Mouse (Mus musculus) cerebellum, postnatal 25 days (tissue): ENCODE data around the gene Polh.
A peak's percentile ranks its signal among the peaks of the same experiment; 100 is the strongest.

ENCODE experiments used
- DNase-seq, 2 experiments: peaks; one replicate each; pipeline ENCODE4 v3.0.0; 2021; ENCODE audit warnings: mixed read lengths in 2 of 2

Polh gene

DNA sequence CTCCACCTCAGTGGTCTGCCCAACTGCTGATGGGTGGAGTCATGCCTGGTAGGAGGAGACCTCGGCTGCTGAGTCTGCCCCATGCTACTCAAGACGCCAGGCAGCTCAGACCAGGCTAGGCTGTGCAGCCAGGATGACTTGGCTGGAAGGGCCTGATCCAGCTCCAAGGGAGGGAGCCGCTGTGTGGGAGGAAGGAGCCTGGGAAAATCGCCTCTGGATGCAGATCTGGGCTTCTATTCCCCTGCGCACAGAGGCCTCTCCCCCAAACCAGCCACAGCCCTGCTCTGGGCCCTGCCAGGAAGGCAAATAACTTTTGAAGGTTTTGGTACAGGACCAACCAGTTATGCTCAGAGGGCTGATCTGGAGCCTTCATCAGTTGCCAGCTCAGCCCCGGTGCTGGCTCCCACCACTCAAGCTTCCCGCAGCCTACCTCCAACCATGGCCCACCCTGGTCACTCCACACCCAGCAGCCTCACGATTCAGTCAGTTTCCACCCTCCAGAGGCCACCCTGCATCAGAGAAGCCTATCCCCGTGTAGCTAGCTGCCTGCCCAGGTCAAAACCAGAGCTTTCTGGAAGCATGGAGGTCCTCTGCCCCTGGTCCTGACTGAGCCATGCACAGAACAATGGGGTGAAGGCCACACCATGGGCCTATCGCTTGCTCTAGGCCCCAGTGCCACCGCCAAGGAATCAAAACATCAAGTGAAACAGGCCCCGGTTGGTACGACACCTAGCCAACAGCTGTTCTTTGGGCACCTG is 72.5 kb downstream of the Polh start:
- peak in 1 of 2 experiments; percentile 15 for DNase-seq

DNA sequence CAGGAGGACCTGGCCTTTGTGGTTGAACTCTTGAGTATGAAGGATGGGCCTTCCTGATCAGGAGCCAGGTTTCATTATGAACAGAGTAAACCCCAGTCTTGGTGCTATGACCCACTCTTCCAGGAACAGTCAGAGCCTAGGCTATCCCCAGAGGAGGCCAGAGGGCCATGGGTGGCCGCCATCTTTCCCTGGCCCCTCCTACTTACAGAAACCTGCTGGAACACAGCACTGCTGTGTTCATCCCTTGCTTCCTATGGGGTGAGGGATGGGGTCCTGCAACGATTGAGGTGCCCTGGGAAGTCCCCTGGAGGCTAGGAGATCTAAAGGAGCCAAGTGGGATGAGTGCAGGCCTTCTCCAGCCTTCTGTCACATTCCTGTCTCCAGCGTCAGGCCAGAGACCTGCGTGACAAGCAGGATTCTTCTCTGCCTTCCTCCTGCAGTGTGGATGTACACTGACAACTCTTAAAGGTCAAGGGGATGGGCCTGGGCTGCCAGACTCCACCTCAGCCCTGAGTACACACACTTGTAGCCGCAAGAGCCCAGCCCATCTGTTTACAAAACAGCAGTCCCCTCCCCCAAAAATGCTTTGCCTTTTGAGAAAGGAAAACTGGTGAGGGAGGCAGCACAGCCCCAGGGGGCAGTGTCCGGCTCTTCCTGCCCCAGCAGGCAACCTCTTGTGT is 74.5 kb downstream of the Polh start:
- no peak for DNase-seq

DNA sequence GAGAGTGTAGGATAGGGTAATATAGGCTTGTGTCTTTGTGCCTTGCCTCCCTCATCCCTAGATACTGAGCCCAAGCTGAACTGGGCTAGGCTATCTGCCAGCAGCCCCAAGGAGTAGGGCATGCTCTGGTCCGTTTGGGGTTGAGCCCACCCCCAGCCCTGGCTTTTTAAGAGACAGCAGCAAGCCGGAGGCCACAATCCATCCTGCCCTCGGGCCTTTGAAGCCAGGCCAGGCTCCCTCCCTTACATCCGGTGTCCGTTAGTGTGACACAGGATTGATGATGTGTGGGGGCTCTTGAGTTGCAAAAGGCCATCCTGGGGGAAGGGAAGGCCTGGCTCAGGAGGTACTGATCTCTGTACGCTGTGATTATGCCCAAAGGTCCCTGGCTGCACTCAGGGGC is 75.8 kb downstream of the Polh start:
- DNase-seq, result no peak

DNA sequence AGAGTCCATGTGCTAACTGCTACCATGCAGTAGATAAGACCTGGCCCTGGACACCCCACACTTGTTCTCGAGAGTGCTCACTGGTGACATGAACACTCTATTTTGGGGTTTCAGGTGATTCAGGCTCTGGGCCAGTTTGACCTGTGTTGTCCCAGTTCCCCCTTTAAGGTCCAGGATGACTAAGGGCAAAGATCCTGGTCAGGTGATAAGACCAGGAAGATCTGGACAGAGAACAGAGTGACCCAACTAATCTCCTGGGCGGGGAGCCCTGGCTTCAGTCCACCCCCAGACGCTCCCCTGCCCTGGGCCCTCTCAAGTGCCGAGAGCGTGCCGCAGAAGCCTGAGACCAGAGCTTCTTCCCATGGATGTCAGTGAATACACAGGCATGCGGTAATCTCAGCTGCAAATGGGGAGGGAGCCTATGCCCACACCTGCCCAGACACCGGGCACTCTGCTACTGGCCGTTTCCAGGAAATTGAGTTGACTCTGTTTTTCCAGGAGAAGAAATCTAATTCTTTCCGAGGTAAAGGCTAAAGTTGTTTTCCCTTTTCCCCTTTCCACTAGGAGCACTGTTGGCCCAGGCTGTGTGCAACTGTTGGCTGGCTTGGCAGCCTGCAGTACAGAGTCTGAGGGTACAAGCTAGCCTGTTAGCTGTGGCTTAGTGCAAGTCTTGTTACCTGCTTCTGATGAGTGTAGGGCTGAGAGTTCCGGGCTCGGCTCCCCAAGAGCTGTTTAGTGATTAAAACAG is 78.3 kb downstream of the Polh start:
- DNase-seq, result no peak

DNA sequence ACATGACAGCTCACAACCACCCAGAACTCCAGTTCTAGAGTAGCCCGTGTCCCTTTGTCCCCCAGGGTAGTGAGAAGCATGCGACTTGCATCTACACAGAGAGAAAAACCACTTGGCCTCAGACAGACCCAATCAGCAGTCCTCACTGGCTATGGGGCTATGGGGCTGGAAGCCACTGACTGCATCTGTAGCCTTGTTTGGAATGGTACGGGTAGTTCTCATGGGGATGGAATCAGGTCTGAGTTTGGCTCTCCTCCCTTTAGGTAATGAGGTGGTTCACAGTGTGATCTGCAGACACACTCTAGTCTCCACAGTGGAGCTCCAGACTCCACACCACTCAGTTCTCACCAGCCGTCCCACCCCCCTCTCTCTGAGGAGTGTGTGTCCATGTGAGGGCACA is 79.2 kb downstream of the Polh start:
- DNase-seq, result no peak

DNA sequence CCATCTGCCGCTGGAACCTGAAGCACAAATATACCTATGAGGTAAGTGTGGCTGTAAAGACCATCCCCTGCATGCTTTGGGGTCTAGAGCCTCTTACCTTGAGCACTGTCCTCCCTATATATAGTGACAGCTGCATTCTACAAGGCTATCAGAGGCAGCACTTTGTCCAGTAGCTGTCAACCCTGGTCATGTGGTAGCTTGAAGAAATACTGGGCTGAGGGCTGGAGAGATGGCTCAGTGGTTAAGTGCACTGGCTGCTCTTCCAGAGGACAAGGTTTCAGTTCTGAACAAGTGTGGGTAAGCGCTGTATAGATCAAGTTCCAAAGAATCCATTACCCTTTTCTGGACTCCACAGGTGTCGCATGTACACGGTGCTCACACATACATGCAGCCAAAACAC is 79.7 kb downstream of the Polh start:
- DNase-seq, result no peak
